Mouse (Mus musculus) bone marrow, adult 2 months (tissue): Measurements from ENCODE around the gene Carmil2.

ENCODE experiments used
- CTCF ChIP-seq: fragments of 200-500 bp; IDR thresholded peaks from 2 replicates; pipeline ENCODE4 v1.5.1; 2011; ENCODE audit warnings: low read length, control low read depth; ENCODE audit not compliant: control insufficient read depth, insufficient read depth
- POLR2A ChIP-seq: fragments of 200-500 bp; IDR thresholded peaks from 2 replicates; pipeline ENCODE4 v1.6.1; 2011; ENCODE audit warnings: low read depth, mild to moderate bottlenecking, control low read depth, low read length, borderline replicate concordance; ENCODE audit not compliant: control insufficient read depth

DNA sequence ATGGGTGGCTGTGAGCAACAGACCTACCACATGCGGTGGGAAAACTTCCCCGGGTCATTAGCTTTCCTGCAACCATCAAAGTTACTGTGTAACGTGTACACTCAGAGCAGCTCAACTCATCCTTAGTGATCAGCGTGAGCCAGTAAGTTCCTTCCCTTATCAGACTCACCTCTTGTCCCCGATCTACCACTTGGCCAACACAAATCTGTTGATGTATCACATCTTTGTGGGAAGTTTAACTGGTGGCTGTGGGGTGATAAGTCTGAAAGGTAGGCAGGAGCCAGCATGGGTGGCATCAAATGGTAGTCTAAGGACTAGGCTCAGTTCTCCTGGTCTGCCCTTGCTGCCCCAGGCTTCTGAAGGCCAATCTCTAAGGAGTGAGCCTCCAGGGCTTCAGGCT is 46.1 kb downstream of the Carmil2 start:
- TF ChIP-seq CTCF (no peak), POLR2A (no peak)
